Mouse (Mus musculus): Measurements from ENCODE around the gene Olfr139.

Olfr139 gene

GRCm38 (mm10) chr11:74056451-74056850 is at the start of gene Olfr139, which contains the start of gene Olfr399:
Gene Olfr139, minus strand, starts transcription at chr11:74056551.
Gene Olfr399, minus strand, starts transcription at chr11:74056615.
- DNase-seq = no peak

GRCm38 (mm10) chr11:74105066-74105465 is 48.7 kb upstream of the Olfr139 start:
- DNase-seq = no peak

GRCm38 (mm10) chr11:74101507-74101906 is 45.2 kb upstream of the Olfr139 start:
- no peak for DNase-seq

- no peak for DNase-seq
These were observed 44.4 kb upstream of the Olfr139 start for GRCm38 (mm10) chr11:74100724-74101123.

GRCm38 (mm10) chr11:74069655-74070054 is 13.3 kb upstream of the Olfr139 start, which contains the start of gene Zfp616:
Gene Zfp616, plus strand, starts transcription at chr11:74069955.
- no peak for DNase-seq

GRCm38 (mm10) chr11:74051347-74051746 is 5.0 kb downstream of the Olfr139 start:
- DNase-seq = no peak

Data from cerebellum, adult 8-10 months (tissue).